Mouse (Mus musculus) heart, embryonic 10.5 days (tissue): ENCODE data around the gene Thoc3. TPM values are rescaled to one million over a fixed set of nuclear protein-coding genes. Genes with fewer than 3 reads are reported as not detected.
"Not testable (repeated sequence)": the region's sequence is repeated elsewhere in the genome, so short reads cannot be mapped to it uniquely, and the experiment has no call there.

Source experiments
- DNase-seq: peaks from one replicate; pipeline ENCODE4 v3.0.0-alpha.2; 2017; ENCODE audit warnings: low spot score
- H3K27ac ChIP-seq: fragments of 300-500 bp; sonication (generic); 2 replicates; pipeline ENCODE4 v1.5.1; 2016; ENCODE audit warnings: mild to moderate bottlenecking
- H3K27me3 ChIP-seq: fragments of 300-500 bp; sonication (generic); 2 replicates; pipeline ENCODE4 v1.6.1; 2016; ENCODE audit warnings: mild to moderate bottlenecking; ENCODE audit not compliant: poor library complexity, insufficient read depth, severe bottlenecking
- H3K36me3 ChIP-seq: fragments of 300-500 bp; sonication (generic); 2 replicates; pipeline ENCODE4 v1.6.1; 2016; ENCODE audit warnings: mild to moderate bottlenecking, moderate library complexity
- H3K4me1 ChIP-seq: fragments of 300-500 bp; sonication (generic); 2 replicates; pipeline ENCODE4 v1.6.1; 2016; ENCODE audit warnings: mild to moderate bottlenecking
- H3K4me3 ChIP-seq: fragments of 300-500 bp; sonication (generic); 2 replicates; pipeline ENCODE4 v1.5.1; 2016; ENCODE audit warnings: mild to moderate bottlenecking, moderate library complexity
- H3K9me3 ChIP-seq: fragments of 300-500 bp; sonication (generic); 2 replicates; pipeline ENCODE4 v1.6.1; 2016; ENCODE audit warnings: mild to moderate bottlenecking, moderate library complexity
- WGBS: fragments of 180-500 bp; shearing (Covaris S2); methylation state at CpG from one replicate; pipeline ENCODE4 v1.1.7; 2016; 5-methylcytosine and 5-hydroxymethylcytosine counted together
- polyA plus RNA-seq: library from polyadenylated mRNA; unstranded; fragments of >200 nt; fragmentation: Nextera tagmentation; extraction: Ambion mirVana; gene quantifications from 2 replicates; pipeline ENCODE4 v1.2.1, GENCODE M21; 2016

Gene Thoc3
- polyA plus RNA-seq, result 117 and 141 TPM in 2 replicates

- DNase-seq, result peak; percentile 95
- H3K36me3 ChIP-seq, result peaks cover 44% of the 10 kb centered on the region
- peak within 1 kb of the TSS; percentile 94 for H3K27ac ChIP-seq
- WGBS, result under 1% methylated on average over 67 of the region's 67 CpGs
- peaks cover 9% of the 10 kb centered on the region for H3K4me1 ChIP-seq
- H3K9me3 ChIP-seq, result no peaks in the 10 kb centered on the region
- H3K27me3 ChIP-seq, result no peaks in the 10 kb centered on the region; the same call in 1 of the 2 replicates
- H3K4me3 ChIP-seq, result peak within 1 kb of the TSS; percentile 99
These were observed at the start of gene Thoc3 for GRCm38 (mm10) chr13:54468098-54469011. Gene Thoc3 (minus strand): TSS chr13:54468849.

GRCm38 (mm10) chr13:54505920-54506319 is 37.3 kb upstream of the Thoc3 start:
- DNase-seq, result no peak
- no peaks in the 10 kb centered on the region for H3K36me3 ChIP-seq
- no peak overlapping the region for H3K27ac ChIP-seq
- H3K4me1 ChIP-seq, result peaks cover 22% of the 10 kb centered on the region
- no peaks in the 10 kb centered on the region for H3K9me3 ChIP-seq
- WGBS, result 94% methylated on average over 1 of the region's 1 CpGs
- H3K4me3 ChIP-seq, result no peak overlapping the region
- H3K27me3 ChIP-seq, result 0 out of 2 replicates have a peak, but pooled peaks cover 8% of the 10 kb centered on the region

GRCm38 (mm10) chr13:54504611-54505260 is 36.1 kb upstream of the Thoc3 start:
- 0 out of 2 replicates have a peak, but pooled peaks cover 8% of the 10 kb centered on the region for H3K27me3 ChIP-seq
- peaks cover 22% of the 10 kb centered on the region for H3K4me1 ChIP-seq
- WGBS, result 34% methylated on average over 7 of the region's 7 CpGs
- no peaks in the 10 kb centered on the region for H3K9me3 ChIP-seq
- H3K27ac ChIP-seq, result peak overlapping the region; percentile 91
- no peak for DNase-seq
- H3K4me3 ChIP-seq, result peak overlapping the region; percentile 81
- H3K36me3 ChIP-seq, result no peaks in the 10 kb centered on the region

- peaks cover 22% of the 10 kb centered on the region for H3K4me1 ChIP-seq
- peak; percentile 94 for DNase-seq
- no peaks in the 10 kb centered on the region for H3K9me3 ChIP-seq
- H3K27me3 ChIP-seq, result 0 out of 2 replicates have a peak, but pooled peaks cover 8% of the 10 kb centered on the region
- no peaks in the 10 kb centered on the region for H3K36me3 ChIP-seq
- peak within 1 kb of the TSS; percentile 91 for H3K27ac ChIP-seq
- peak within 1 kb of the TSS; percentile 81 for H3K4me3 ChIP-seq
- under 1% methylated on average over 105 of the region's 105 CpGs for WGBS
These were observed 35.2 kb upstream of the Thoc3 start, which contains the start of gene Simc1 for GRCm38 (mm10) chr13:54503604-54504521. Gene Simc1 (plus strand): TSS chr13:54503779.

GRCm38 (mm10) chr13:54503278-54503603 is 34.6 kb upstream of the Thoc3 start:
- Histone ChIP-seq H3K4me3 (peak overlapping the region; percentile 81), H3K9me3 (no peaks in the 10 kb centered on the region), H3K36me3 (no peaks in the 10 kb centered on the region), H3K27ac (peak overlapping the region; percentile 91), H3K27me3 (0 out of 2 replicates have a peak, but pooled peaks cover 8% of the 10 kb centered on the region), H3K4me1 (peaks cover 22% of the 10 kb centered on the region)
- WGBS, result 2% methylated on average over 14 of the region's 14 CpGs
- DNase-seq, result peak; percentile 80

- Histone ChIP-seq H3K9me3 (no peaks in the 10 kb centered on the region), H3K27me3 (0 out of 2 replicates have a peak, but pooled peaks cover 8% of the 10 kb centered on the region), H3K27ac (no peak overlapping the region), H3K36me3 (no peaks in the 10 kb centered on the region), H3K4me3 (no peak overlapping the region), H3K4me1 (peaks cover 22% of the 10 kb centered on the region)
- DNase-seq, result no peak
- 59% methylated on average over 3 of the region's 3 CpGs for WGBS
These were observed 33.5 kb upstream of the Thoc3 start for GRCm38 (mm10) chr13:54501957-54502690.

- WGBS, result 57% methylated on average over 2 of the region's 2 CpGs
- Histone ChIP-seq H3K27ac (no peak overlapping the region), H3K4me3 (no peak overlapping the region), H3K36me3 (no peaks in the 10 kb centered on the region), H3K4me1 (peaks cover 22% of the 10 kb centered on the region), H3K27me3 (0 out of 2 replicates have a peak, but pooled peaks cover 8% of the 10 kb centered on the region), H3K9me3 (no peaks in the 10 kb centered on the region)
- DNase-seq, result no peak
These were observed 32.7 kb upstream of the Thoc3 start for GRCm38 (mm10) chr13:54501352-54501751.

GRCm38 (mm10) chr13:54499551-54499950 is 30.9 kb upstream of the Thoc3 start:
- not testable (repeated sequence) for H3K36me3 ChIP-seq, H3K4me3 ChIP-seq, H3K27ac ChIP-seq, H3K9me3 ChIP-seq, DNase-seq, H3K27me3 ChIP-seq
- H3K4me1 ChIP-seq, result peaks cover 17% of the 10 kb centered on the region
- WGBS, result 85% methylated on average over 7 of the region's 7 CpGs

GRCm38 (mm10) chr13:54491381-54491780 is 22.7 kb upstream of the Thoc3 start:
- H3K4me3 ChIP-seq, result no peak overlapping the region
- no peaks in the 10 kb centered on the region for H3K27me3 ChIP-seq
- H3K36me3 ChIP-seq, result no peaks in the 10 kb centered on the region
- H3K27ac ChIP-seq, result no peak overlapping the region
- 80% methylated on average over 6 of the region's 6 CpGs for WGBS
- H3K4me1 ChIP-seq, result no peaks in the 10 kb centered on the region
- DNase-seq, result no peak
- H3K9me3 ChIP-seq, result no peaks in the 10 kb centered on the region

- Histone ChIP-seq H3K36me3 (no peaks in the 10 kb centered on the region), H3K9me3 (no peaks in the 10 kb centered on the region), H3K4me3 (no peak overlapping the region), H3K27ac (no peak overlapping the region), H3K27me3 (no peaks in the 10 kb centered on the region), H3K4me1 (no peaks in the 10 kb centered on the region)
- DNase-seq, result no peak
- 76% methylated on average over 5 of the region's 5 CpGs for whole genome bisulfite sequencing
These were observed 21.8 kb upstream of the Thoc3 start for GRCm38 (mm10) chr13:54490411-54490810.

- DNase-seq, result no peak
- 83% methylated on average over 14 of the region's 14 CpGs for WGBS
- Histone ChIP-seq H3K9me3 (no peaks in the 10 kb centered on the region), H3K4me3 (no peak overlapping the region), H3K36me3 (no peaks in the 10 kb centered on the region), H3K4me1 (no peaks in the 10 kb centered on the region), H3K27me3 (peaks cover 12% of the 10 kb centered on the region), H3K27ac (no peak overlapping the region)
These were observed 12.8 kb upstream of the Thoc3 start for GRCm38 (mm10) chr13:54481498-54481897.

GRCm38 (mm10) chr13:54479286-54479685 is 10.6 kb upstream of the Thoc3 start:
- no peak for DNase-seq
- Histone ChIP-seq H3K9me3 (no peaks in the 10 kb centered on the region), H3K27me3 (peaks cover 15% of the 10 kb centered on the region), H3K4me3 (no peak overlapping the region), H3K4me1 (no peaks in the 10 kb centered on the region), H3K27ac (no peak overlapping the region), H3K36me3 (no peaks in the 10 kb centered on the region)
- 57% methylated on average over 3 of the region's 3 CpGs for WGBS
